Mouse (Mus musculus) E14TG2a.4 (cell line): ENCODE data around the gene Wdr62.

Experiments used
- CTCF ChIP-seq: conservative IDR thresholded peaks from 2 replicates; pipeline ENCODE4 v1.5.1; 2014; ENCODE audit warnings: low read length
- NANOG ChIP-seq: IDR thresholded peaks from 2 replicates; pipeline ENCODE4 v1.6.1; 2014; ENCODE audit warnings: borderline replicate concordance, low read length, mixed read lengths
- POU5F1 ChIP-seq: IDR thresholded peaks from 2 replicates; pipeline ENCODE4 v1.6.1; 2014; ENCODE audit warnings: low read length, borderline replicate concordance

- TF ChIP-seq CTCF (no peak), NANOG (no peak), POU5F1 (no peak)
These were observed 86.6 kb downstream of the Wdr62 start for GRCm38 (mm10) chr7:30193581-30194100.
